In the genomic region with DNA sequence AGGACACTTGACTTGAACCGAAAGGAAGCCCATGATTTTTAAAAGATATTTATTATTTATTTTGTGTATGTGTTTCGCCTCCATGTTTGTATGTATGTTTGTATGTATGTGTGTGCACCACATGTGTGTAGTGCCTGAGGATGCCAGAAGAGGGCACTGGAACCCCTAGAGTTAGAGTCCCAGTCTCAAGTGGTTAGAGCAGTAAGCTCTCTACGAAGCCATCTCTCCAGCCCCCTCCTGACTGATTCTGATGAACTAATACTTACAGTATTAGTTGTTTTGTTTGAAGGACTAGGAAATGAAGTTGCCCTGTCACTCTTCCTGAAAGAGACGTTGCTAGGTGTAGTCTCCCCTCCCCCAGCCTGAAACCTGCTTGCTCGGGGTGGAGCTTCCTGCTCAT, we compare ENCODE assay signal across 19 mouse cellular contexts. TPM values are rescaled to one million over a fixed set of nuclear protein-coding genes. Genes with fewer than 3 reads are reported as not detected.
A peak's percentile ranks its signal among the peaks of the same experiment; 100 is the strongest.
DNase-seq lines count a peak whose midpoint lies in the region; ATAC-seq and TF ChIP-seq lines count a peak whose summit lies in the region.
"Had no signal": no experiment of that assay in that cellular context is flagged by ENCODE, and none has a peak within 500 bp of the region (broad histone marks: within the 10 kb centered on the region; RNA-seq: fewer than 3 reads in every experiment).

No protein-coding gene starts in this region.

- peak; percentile 40 for TF ChIP-seq CTCF in intestine, postnatal 0 days (IDR thresholded peaks at IDR 0.05; ENCODE audit: low read depth)
- TF ChIP-seq CTCF in MEL (IDR thresholded peaks at IDR 0.05 in 2 of 3, conservative IDR thresholded peaks at IDR 0.05 in 1 of 3; ENCODE audit: control insufficient read depth in 1 of 3, insufficient read depth in 1 of 3, low read depth in 2 of 3, low read length in 3 of 3, poor library complexity in 1 of 3, severe bottlenecking in 1 of 3), result peak; percentile 3 to 19 (median 16); a peak in 2 of 6 replicates
- TF ChIP-seq CTCF in midbrain, postnatal 0 days (IDR thresholded peaks at IDR 0.05), result no peak

- 56% methylated on average over 5 of the region's 5 CpGs for WGBS in intestine, postnatal 0 days
- 56% methylated on average over 5 of the region's 5 CpGs for WGBS in intestine, embryonic 16.5 days
- 68% methylated on average over 5 of the region's 5 CpGs for WGBS in midbrain, postnatal 0 days

- no peaks in the 10 kb centered on the region for H3K79me2 ChIP-seq in MEL (ENCODE audit: control insufficient read depth, insufficient read depth, low read length, poor library complexity)

- H3K36me3 ChIP-seq in intestine, postnatal 0 days (ENCODE audit: control insufficient read depth, insufficient read depth), result no peaks in the 10 kb centered on the region
- no peaks in the 10 kb centered on the region for H3K36me3 ChIP-seq in intestine, embryonic 16.5 days (ENCODE audit: control insufficient read depth, insufficient read depth, low read length)
- no peaks in the 10 kb centered on the region for H3K36me3 ChIP-seq in MEL (ENCODE audit: control insufficient read depth in 1 of 2, insufficient read depth in 2 of 2, low read length in 2 of 2)
- H3K36me3 ChIP-seq in erythroblast, embryonic 14.5 days (ENCODE audit: control insufficient read depth), result no peaks in the 10 kb centered on the region
- no peaks in the 10 kb centered on the region for H3K36me3 ChIP-seq in midbrain, postnatal 0 days (ENCODE audit: insufficient read depth, low read length)
- H3K36me3 ChIP-seq: neural tube, embryonic 12.5 days; stomach, embryonic 15.5 days had no signal

- no peak for TF ChIP-seq RAD21 in MEL (IDR thresholded peaks at IDR 0.05; ENCODE audit: low read depth, low read length)

- TF ChIP-seq EP300 in MEL (IDR thresholded peaks at IDR 0.05; ENCODE audit: low read depth in 1 of 2, low read length in 2 of 2), result no peak

- H3K4me2 ChIP-seq in intestine, postnatal 0 days (replicated peaks; ENCODE audit: low read depth), result no peak overlapping the region
- H3K4me2 ChIP-seq in intestine, embryonic 16.5 days (ENCODE audit: low read depth, low read length), result no peak overlapping the region
- no peak overlapping the region for H3K4me2 ChIP-seq in midbrain, postnatal 0 days (ENCODE audit: low read depth, low read length, poor library complexity, severe bottlenecking)
- H3K4me2 ChIP-seq: forebrain, embryonic 13.5 days; midbrain, embryonic 11.5 days; neural tube, embryonic 12.5 days; stomach, embryonic 15.5 days had no signal

- no peaks in the 10 kb centered on the region for H3K4me1 ChIP-seq in intestine, postnatal 0 days (replicated peaks; ENCODE audit: control insufficient read depth, insufficient read depth, low read length)
- no peaks in the 10 kb centered on the region for H3K4me1 ChIP-seq in intestine, embryonic 16.5 days (ENCODE audit: control insufficient read depth, insufficient read depth, low read length)
- H3K4me1 ChIP-seq in MEL (ENCODE audit: control insufficient read depth in 1 of 2, insufficient read depth in 2 of 2, low read length in 2 of 2), result no peaks in the 10 kb centered on the region
- peaks cover 2% of the 10 kb centered on the region for H3K4me1 ChIP-seq in erythroblast, embryonic 14.5 days (ENCODE audit: control insufficient read depth)
- H3K4me1 ChIP-seq in midbrain, postnatal 0 days (ENCODE audit: insufficient read depth, low read length), result no peaks in the 10 kb centered on the region
- H3K4me1 ChIP-seq: forebrain, embryonic 13.5 days; neural tube, embryonic 12.5 days; stomach, embryonic 15.5 days had no signal

- H3K27ac ChIP-seq in intestine, postnatal 0 days (ENCODE audit: low read depth, low read length), result no peak overlapping the region
- no peak overlapping the region for H3K27ac ChIP-seq in intestine, embryonic 16.5 days (ENCODE audit: low read length)
- H3K27ac ChIP-seq in MEL (ENCODE audit: control insufficient read depth, low read depth, low read length), result no peak overlapping the region
- H3K27ac ChIP-seq in midbrain, postnatal 0 days (ENCODE audit: low read depth, low read length), result no peak overlapping the region
- H3K27ac ChIP-seq: forebrain, embryonic 13.5 days; neural tube, embryonic 12.5 days; stomach, embryonic 15.5 days had no signal

- no peak for TF ChIP-seq POLR2A in MEL (IDR thresholded peaks at IDR 0.05; ENCODE audit: control insufficient read depth in 1 of 2, insufficient read depth in 1 of 2, low read depth in 1 of 2, low read length in 2 of 2, poor library complexity in 1 of 2)

- no peak overlapping the region for H3K9ac ChIP-seq in intestine, postnatal 0 days (ENCODE audit: low read depth, low read length)
- H3K9ac ChIP-seq in intestine, embryonic 16.5 days (ENCODE audit: low read depth, low read length), result no peak overlapping the region
- H3K9ac ChIP-seq in MEL (ENCODE audit: control insufficient read depth, low read depth, low read length, poor library complexity, severe bottlenecking), result no peak overlapping the region
- no peak overlapping the region for H3K9ac ChIP-seq in midbrain, postnatal 0 days (replicated peaks; ENCODE audit: low read length, poor library complexity, severe bottlenecking)
- H3K9ac ChIP-seq: forebrain, embryonic 13.5 days; neural tube, embryonic 12.5 days; stomach, embryonic 15.5 days had no signal

- ATAC-seq in intestine, postnatal 0 days, result no peak
- no peak for ATAC-seq in intestine, embryonic 16.5 days
- ATAC-seq in midbrain, postnatal 0 days (ENCODE audit: low FRiP score), result no peak
- ATAC-seq: forebrain, embryonic 13.5 days; hindbrain, embryonic 16.5 days had no signal

- H3K4me3 ChIP-seq in intestine, postnatal 0 days (ENCODE audit: low read depth, low read length), result no peak overlapping the region
- H3K4me3 ChIP-seq in intestine, embryonic 16.5 days (ENCODE audit: low read length), result no peak overlapping the region
- no peak overlapping the region for H3K4me3 ChIP-seq in MEL (ENCODE audit: control insufficient read depth in 1 of 2, insufficient read depth in 1 of 2, low read depth in 2 of 2, low read length in 2 of 2)
- peak overlapping the region; percentile 37 for H3K4me3 ChIP-seq in erythroblast, embryonic 14.5 days (replicated peaks)
- H3K4me3 ChIP-seq in midbrain, postnatal 0 days (ENCODE audit: low read depth, low read length), result no peak overlapping the region
- H3K4me3 ChIP-seq: forebrain, embryonic 13.5 days; neural tube, embryonic 12.5 days; stomach, embryonic 15.5 days had no signal

- H3K9me3 ChIP-seq in intestine, postnatal 0 days (ENCODE audit: control insufficient read depth), result no peaks in the 10 kb centered on the region
- H3K9me3 ChIP-seq in intestine, embryonic 16.5 days (ENCODE audit: control insufficient read depth, low read length), result peaks cover 3% of the 10 kb centered on the region; the same call in 1 of the 2 replicates
- no peaks in the 10 kb centered on the region for H3K9me3 ChIP-seq in MEL (replicated peaks; ENCODE audit: insufficient read depth, low read length)
- H3K9me3 ChIP-seq in erythroblast, embryonic 14.5 days (ENCODE audit: control insufficient read depth, low read length), result peaks cover 5% of the 10 kb centered on the region
- no peaks in the 10 kb centered on the region for H3K9me3 ChIP-seq in midbrain, postnatal 0 days (ENCODE audit: low read length)
- H3K9me3 ChIP-seq: forebrain, embryonic 13.5 days; neural tube, embryonic 12.5 days; stomach, embryonic 15.5 days had no signal

- no peaks in the 10 kb centered on the region for H3K27me3 ChIP-seq in intestine, postnatal 0 days (replicated peaks; ENCODE audit: control insufficient read depth, insufficient read depth, low read length)
- no peaks in the 10 kb centered on the region for H3K27me3 ChIP-seq in intestine, embryonic 16.5 days (replicated peaks; ENCODE audit: control insufficient read depth, insufficient read depth, low read length)
- no peaks in the 10 kb centered on the region for H3K27me3 ChIP-seq in MEL (ENCODE audit: control insufficient read depth in 1 of 2, insufficient read depth in 2 of 2, low read length in 2 of 2)
- peaks cover 3% of the 10 kb centered on the region; the same call in 1 of the 2 replicates for H3K27me3 ChIP-seq in erythroblast, embryonic 14.5 days (ENCODE audit: control insufficient read depth)
- H3K27me3 ChIP-seq in midbrain, postnatal 0 days (ENCODE audit: insufficient read depth, low read length), result no peaks in the 10 kb centered on the region
- H3K27me3 ChIP-seq: forebrain, embryonic 13.5 days; neural tube, embryonic 12.5 days; stomach, embryonic 15.5 days had no signal

- peak; percentile 53 for DNase-seq in 3T3-L1 (ENCODE audit: low read depth, low spot score)
- DNase-seq in MEL (ENCODE audit: low read depth, low spot score), result no peak
- DNase-seq in cerebellum, adult 18-20 months, result no peak
- no peak for DNase-seq in midbrain, postnatal 0 days (ENCODE audit: low spot score)
- DNase-seq in Muller cell, postnatal 12 days (ENCODE audit: inconsistent ontology term), result no peak
- DNase-seq: adrenal gland, adult 8-10 months; gastrocnemius, postnatal 14 days; kidney, postnatal 14 days had no signal

RNA-seq across cellular contexts. Expression of a gene that starts 5.6 kb away (rescaled TPM):
- 9.4 and 10.1 TPM in 2 replicates for polyA plus RNA-seq in intestine, postnatal 0 days (2015; fragmentation: Nextera tagmentation; extraction: Ambion mirVana)
- polyA plus RNA-seq in intestine, embryonic 16.5 days (2015; fragmentation: Nextera tagmentation; extraction: Ambion mirVana), result 32.3 and 38.6 TPM in 2 replicates
- total RNA-seq in MEL (2012; rRNA removed), result 18.8 and 35.8 TPM in 2 replicates
- 10 to 100 TPM in 1 of 2 experiments, not detected in 1; 94.8 TPM for polyA plus RNA-seq in MEL (2012; ENCODE audit: insufficient read depth in 1 of 2, insufficient read length in 2 of 2, low read depth in 1 of 2, low replicate concordance in 2 of 2, missing spikeins in 1 of 2)
- 3.2 and 3.7 TPM in 2 replicates for polyA plus RNA-seq in erythroblast, embryonic 14.5 days (2012)
- 5.3 and 7.4 TPM in 2 replicates for total RNA-seq in midbrain, postnatal 0 days (2014; rRNA removed)
- polyA plus RNA-seq in midbrain, postnatal 0 days (2015; fragmentation: Nextera tagmentation; extraction: Ambion mirVana), result 7.9 and 8.3 TPM in 2 replicates

RNA-seq across cellular contexts. Expression of a gene that starts 14.0 kb away (rescaled TPM):
- polyA plus RNA-seq in intestine, postnatal 0 days (2015; fragmentation: Nextera tagmentation; extraction: Ambion mirVana), result not detected in 2 replicates
- 0.07 TPM in 1 of 2 replicates, not detected in the other for polyA plus RNA-seq in intestine, embryonic 16.5 days (2015; fragmentation: Nextera tagmentation; extraction: Ambion mirVana)
- not detected in 2 replicates for total RNA-seq in MEL (2012; rRNA removed)
- not detected for polyA plus RNA-seq in MEL (2012; ENCODE audit: insufficient read depth in 1 of 2, insufficient read length in 2 of 2, low read depth in 1 of 2, low replicate concordance in 2 of 2, missing spikeins in 1 of 2)
- 0.02 TPM in 1 of 2 replicates, not detected in the other for polyA plus RNA-seq in erythroblast, embryonic 14.5 days (2012)
- total RNA-seq in midbrain, postnatal 0 days (2014; rRNA removed), result not detected in 2 replicates
- polyA plus RNA-seq in midbrain, postnatal 0 days (2015; fragmentation: Nextera tagmentation; extraction: Ambion mirVana), result not detected in 2 replicates
- total RNA-seq: adrenal gland, adult 8-10 months; gastrocnemius, postnatal 14 days had no signal
- polyA plus RNA-seq: forebrain, embryonic 13.5 days; heart, embryonic 16.5 days; liver, embryonic 16.5 days; midbrain, embryonic 11.5 days; neural tube, embryonic 12.5 days; stomach, embryonic 15.5 days; urinary bladder, adult 2 months had no signal

RNA-seq across cellular contexts. Expression of a gene that starts 15.4 kb away (rescaled TPM):
- polyA plus RNA-seq in intestine, postnatal 0 days (2015; fragmentation: Nextera tagmentation; extraction: Ambion mirVana), result 77.3 and 81.4 TPM in 2 replicates
- 78.7 and 82.8 TPM in 2 replicates for polyA plus RNA-seq in intestine, embryonic 16.5 days (2015; fragmentation: Nextera tagmentation; extraction: Ambion mirVana)
- total RNA-seq in MEL (2012; rRNA removed), result 55.2 and 57.6 TPM in 2 replicates
- polyA plus RNA-seq in MEL (2012; ENCODE audit: insufficient read depth in 1 of 2, insufficient read length in 2 of 2, low read depth in 1 of 2, low replicate concordance in 2 of 2, missing spikeins in 1 of 2), result 100 to 1,000 TPM in 1 of 2 experiments, 10 to 100 TPM in 1; 94.1 to 109 TPM
- 58.2 and 72.8 TPM in 2 replicates for polyA plus RNA-seq in erythroblast, embryonic 14.5 days (2012)
- total RNA-seq in midbrain, postnatal 0 days (2014; rRNA removed), result 98.7 and 110 TPM in 2 replicates
- polyA plus RNA-seq in midbrain, postnatal 0 days (2015; fragmentation: Nextera tagmentation; extraction: Ambion mirVana), result 74.1 and 80.5 TPM in 2 replicates

RNA-seq across cellular contexts. Expression of a gene that starts 38.0 kb away (rescaled TPM):
- 59.8 and 60.6 TPM in 2 replicates for polyA plus RNA-seq in intestine, postnatal 0 days (2015; fragmentation: Nextera tagmentation; extraction: Ambion mirVana)
- polyA plus RNA-seq in intestine, embryonic 16.5 days (2015; fragmentation: Nextera tagmentation; extraction: Ambion mirVana), result 84.9 and 88.6 TPM in 2 replicates
- 54.2 and 69.3 TPM in 2 replicates for total RNA-seq in MEL (2012; rRNA removed)
- 100 to 1,000 TPM in 1 of 2 experiments, 10 to 100 TPM in 1; 82.7 to 131 TPM for polyA plus RNA-seq in MEL (2012; ENCODE audit: insufficient read depth in 1 of 2, insufficient read length in 2 of 2, low read depth in 1 of 2, low replicate concordance in 2 of 2, missing spikeins in 1 of 2)
- 2.8 and 2.9 TPM in 2 replicates for polyA plus RNA-seq in erythroblast, embryonic 14.5 days (2012)
- total RNA-seq in midbrain, postnatal 0 days (2014; rRNA removed), result 245 and 286 TPM in 2 replicates
- polyA plus RNA-seq in midbrain, postnatal 0 days (2015; fragmentation: Nextera tagmentation; extraction: Ambion mirVana), result 120 and 125 TPM in 2 replicates

RNA-seq across cellular contexts. Expression of a gene that starts 55.6 kb away (rescaled TPM):
- 7.2 and 8.1 TPM in 2 replicates for polyA plus RNA-seq in intestine, postnatal 0 days (2015; fragmentation: Nextera tagmentation; extraction: Ambion mirVana)
- polyA plus RNA-seq in intestine, embryonic 16.5 days (2015; fragmentation: Nextera tagmentation; extraction: Ambion mirVana), result 19.0 and 20.5 TPM in 2 replicates
- total RNA-seq in MEL (2012; rRNA removed), result 21.8 and 26.4 TPM in 2 replicates
- 10 to 100 TPM in 1 of 2 experiments, not detected in 1; 20.8 TPM for polyA plus RNA-seq in MEL (2012; ENCODE audit: insufficient read depth in 1 of 2, insufficient read length in 2 of 2, low read depth in 1 of 2, low replicate concordance in 2 of 2, missing spikeins in 1 of 2)
- 0.63 and 1.1 TPM in 2 replicates for polyA plus RNA-seq in erythroblast, embryonic 14.5 days (2012)
- total RNA-seq in midbrain, postnatal 0 days (2014; rRNA removed), result 26.4 and 42.7 TPM in 2 replicates
- 33.9 and 35.3 TPM in 2 replicates for polyA plus RNA-seq in midbrain, postnatal 0 days (2015; fragmentation: Nextera tagmentation; extraction: Ambion mirVana)
